Mouse (Mus musculus) testis, postnatal 10 days (tissue): ENCODE measurements around the gene Gast.

Source experiments
- DNase-seq: peaks from one replicate; pipeline ENCODE4 v3.0.0; 2021; ENCODE audit warnings: low spot score

Gast gene

DNA sequence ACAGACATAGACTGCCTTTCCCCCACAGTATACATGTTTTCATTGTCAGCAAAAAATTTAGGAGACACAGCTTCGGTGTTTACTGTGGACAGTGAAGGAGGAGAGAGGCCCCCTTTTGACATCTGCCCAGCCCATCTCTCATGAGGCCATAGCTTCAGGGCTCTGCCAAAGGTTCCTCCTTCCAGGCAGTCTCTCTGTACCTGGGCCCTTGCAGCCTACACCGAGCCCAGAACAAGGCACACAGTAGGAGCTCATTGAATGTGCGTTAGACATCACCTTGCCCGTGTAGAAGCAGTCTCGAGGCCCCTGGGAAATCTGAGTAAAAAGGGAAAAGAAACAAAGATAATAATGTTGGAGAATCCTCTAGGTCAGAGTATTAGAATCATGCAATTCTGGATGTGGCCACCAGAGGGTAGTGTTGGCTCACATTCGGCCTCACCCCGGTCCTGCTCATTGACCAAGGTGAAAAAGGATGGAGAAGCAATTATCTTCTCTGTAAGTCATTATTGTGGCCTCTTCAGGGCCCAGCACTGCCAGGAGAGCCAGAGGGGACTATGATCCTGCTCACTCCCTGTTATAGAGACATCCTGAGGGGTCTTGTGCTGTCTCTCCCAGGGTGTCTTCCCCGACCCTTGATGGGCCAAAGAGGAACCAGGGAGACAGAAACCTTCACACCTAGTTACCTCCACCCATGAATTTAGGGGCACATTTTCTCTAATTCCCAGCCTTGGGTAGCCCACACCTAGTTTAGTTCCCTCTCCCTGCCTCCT is 28.2 kb downstream of the Gast start:
- DNase-seq, result peak; percentile 90

- DNase-seq, result peak; percentile 83
Observed at GRCm38 (mm10) chr11:100362979-100363562, 28.9 kb downstream of the Gast start.

- no peak for DNase-seq
Observed at GRCm38 (mm10) chr11:100369145-100369544, 34.9 kb downstream of the Gast start.

DNA sequence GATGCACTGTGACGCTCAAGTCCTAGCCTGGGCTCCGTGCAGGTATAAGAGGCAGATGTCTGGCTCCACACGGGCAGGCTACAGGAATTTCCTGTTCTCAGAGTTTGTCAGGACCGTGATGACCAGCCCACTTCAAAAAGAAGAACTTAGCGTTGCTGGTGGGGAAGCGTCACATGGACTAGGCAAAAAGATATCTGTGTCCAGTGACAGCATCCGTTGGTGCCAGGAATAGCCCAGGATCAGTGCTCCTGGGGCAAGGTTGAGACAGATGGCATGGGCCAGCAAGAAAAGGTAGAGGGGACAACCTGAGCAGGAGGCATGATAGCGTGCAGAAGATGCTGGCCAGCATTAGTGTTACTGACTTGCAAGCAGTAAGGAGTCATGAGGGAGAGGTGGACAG is 35.6 kb downstream of the Gast start:
- no peak for DNase-seq

DNA sequence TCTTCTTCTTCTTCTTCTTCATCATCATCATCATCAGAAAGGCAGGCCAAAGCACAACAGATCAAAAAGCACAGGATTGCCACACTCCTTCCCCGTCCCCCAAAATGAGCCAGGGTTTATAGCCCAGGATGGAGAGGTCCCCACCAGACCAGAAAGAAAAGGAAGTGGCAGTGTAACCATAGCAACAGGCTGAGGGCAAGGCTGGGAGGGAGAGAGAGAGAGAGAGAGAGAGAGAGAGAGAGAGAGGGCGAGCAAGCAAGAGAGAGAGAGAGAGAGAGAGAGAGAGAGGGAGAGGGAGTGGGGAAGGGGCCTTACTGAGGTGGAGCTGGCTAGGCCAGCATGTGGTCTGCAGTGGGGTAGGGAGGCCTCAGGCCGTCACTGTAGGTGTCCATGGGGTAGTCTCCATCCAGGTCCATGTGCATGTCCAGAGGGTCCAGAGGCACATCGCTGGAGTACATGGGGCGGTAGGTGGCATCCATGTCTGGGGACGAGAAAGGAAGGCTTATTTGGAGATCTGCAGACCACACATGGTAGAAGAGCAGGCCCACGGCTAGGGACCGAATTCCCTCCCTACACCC is 37.9 kb downstream of the Gast start:
- DNase-seq, result no peak

DNA sequence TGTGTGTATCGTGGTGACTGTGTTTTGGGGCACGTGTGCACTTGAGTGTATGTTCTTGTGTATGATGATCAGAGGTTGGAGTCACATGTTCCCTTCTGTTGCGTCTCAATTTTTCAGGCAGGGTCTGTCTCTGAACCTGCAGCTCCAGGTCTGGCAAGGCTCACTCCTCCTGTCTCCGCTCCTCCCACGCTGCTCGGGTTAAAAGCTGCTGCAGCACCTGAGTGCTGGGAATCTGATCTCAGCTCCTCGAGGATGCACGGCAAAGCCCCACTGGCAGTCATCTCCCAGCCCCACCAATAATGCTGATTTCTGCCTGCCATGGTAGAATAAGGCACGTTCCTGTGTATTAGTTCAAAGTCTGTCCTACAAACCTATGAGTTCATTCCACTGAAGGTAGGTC is 40.9 kb downstream of the Gast start:
- DNase-seq, result no peak

DNA sequence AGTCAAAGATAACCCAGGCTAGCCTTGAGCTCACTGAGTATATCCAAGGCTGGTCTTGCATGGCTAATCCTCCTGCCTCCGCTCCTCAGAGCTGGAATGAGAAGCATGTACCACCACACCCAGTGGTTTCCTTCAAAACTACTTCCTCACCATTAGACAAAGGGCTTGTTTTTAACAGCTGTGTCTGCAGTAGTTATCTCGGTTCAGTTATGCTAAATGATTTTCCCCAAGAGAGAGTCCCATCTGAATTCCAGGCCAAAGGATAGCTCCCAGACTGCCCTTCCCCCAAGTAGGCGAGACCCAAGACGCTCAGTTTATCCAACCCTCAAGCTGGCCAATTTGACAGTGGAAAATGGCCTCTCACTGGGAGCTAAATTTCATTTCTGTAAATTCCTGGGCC is 41.8 kb downstream of the Gast start:
- DNase-seq, result no peak

GRCm38 (mm10) chr11:100376746-100377389 is 42.7 kb downstream of the Gast start:
- no peak for DNase-seq

DNA sequence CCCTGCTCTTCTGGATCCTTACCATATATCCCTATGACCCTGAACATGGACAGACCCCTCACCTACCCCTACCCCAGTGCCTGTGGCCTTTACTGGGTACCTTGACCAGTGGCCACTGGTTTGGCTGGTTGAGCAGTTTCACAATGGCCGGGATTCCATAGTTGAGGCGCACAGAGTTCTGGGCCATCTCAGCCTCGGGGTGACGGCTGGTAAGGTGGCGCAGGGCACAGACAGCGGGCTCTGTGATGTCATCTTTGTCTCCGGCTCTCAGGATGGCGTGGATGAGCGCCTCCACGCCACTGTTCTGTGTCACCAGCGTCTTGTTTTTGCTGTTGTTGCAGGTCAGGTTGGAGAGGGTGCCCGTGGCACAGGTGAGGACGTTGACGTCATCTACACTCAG is 43.8 kb downstream of the Gast start:
- no peak for DNase-seq

- DNase-seq, result no peak
Observed at GRCm38 (mm10) chr11:100378446-100378845, 44.2 kb downstream of the Gast start.

DNA sequence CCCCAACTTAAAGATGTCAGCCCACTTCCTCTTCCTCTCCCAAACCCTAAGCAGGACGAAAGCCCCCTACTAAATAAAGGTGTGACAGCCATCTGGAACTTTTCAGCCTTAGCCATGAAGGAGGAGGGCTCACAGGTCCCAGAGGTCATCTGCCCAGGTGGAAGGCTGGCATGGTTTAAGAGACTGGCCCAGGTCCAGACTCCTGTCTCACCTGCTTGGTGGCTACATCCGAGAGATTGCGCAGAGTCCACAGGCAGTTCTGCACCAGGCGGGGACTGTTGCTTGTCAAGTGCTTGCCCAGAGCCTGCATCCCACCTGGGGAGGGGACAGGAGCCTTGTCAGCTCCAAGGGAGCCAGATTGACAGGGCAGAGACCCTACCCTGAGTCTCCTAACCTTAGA is 45.1 kb downstream of the Gast start:
- DNase-seq, result no peak

DNA sequence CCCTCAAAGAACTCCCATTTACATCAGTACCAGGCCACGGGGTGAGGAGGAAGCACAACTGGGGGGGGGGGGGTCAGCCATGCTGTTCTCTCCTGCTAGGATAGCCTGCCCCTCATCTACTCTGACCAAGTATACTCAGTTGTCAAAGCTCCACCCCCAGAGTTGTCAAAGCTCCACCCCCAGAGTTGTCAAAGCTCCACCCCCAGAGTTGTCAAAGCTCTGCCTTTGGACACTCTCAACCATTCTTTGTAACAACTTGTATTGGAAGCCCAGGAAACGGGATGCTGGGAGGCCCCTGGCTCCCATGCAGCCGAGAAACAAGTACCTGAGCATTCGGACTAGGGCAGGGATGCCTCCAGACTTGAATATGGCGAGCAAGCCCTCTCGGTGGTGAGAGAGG is 48.5 kb downstream of the Gast start:
- DNase-seq, result no peak

GRCm38 (mm10) chr11:100385016-100385415 is 50.8 kb downstream of the Gast start:
- no peak for DNase-seq

DNA sequence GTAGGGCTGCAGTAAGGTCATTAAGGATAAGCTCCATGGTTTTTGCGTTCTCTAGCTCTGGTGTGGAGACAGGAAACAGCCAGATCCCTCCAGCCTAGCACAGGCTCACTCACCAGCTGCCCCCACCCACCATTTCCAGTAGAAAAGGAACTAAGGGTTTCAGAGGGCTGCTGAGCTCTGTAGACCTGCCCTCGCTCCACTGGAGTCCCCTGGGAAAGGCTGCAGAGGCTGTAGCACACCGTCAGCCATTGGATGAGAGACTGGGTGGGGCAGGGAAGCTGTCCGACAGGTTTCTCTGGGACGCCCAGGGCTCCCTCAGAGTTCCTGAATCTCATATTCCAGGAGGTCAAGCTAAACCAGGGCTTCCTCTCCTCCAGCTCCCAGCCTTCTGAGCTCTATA is 52.4 kb downstream of the Gast start:
- DNase-seq, result no peak
